Mouse (Mus musculus) lung, adult 2 months (tissue): ENCODE results near the gene Sorbs1.

ENCODE experiments used
- CTCF ChIP-seq: fragments of 200-500 bp; IDR thresholded peaks from 2 replicates; pipeline ENCODE4 v1.5.1; 2011; ENCODE audit warnings: mild to moderate bottlenecking, low read length, control low read depth; ENCODE audit not compliant: insufficient read depth
- POLR2A ChIP-seq: fragments of 200-500 bp; IDR thresholded peaks from 2 replicates; pipeline ENCODE4 v1.6.1; 2011; ENCODE audit warnings: low read depth, mild to moderate bottlenecking, control low read depth, low read length, borderline replicate concordance; ENCODE audit errors: extremely low read depth

DNA sequence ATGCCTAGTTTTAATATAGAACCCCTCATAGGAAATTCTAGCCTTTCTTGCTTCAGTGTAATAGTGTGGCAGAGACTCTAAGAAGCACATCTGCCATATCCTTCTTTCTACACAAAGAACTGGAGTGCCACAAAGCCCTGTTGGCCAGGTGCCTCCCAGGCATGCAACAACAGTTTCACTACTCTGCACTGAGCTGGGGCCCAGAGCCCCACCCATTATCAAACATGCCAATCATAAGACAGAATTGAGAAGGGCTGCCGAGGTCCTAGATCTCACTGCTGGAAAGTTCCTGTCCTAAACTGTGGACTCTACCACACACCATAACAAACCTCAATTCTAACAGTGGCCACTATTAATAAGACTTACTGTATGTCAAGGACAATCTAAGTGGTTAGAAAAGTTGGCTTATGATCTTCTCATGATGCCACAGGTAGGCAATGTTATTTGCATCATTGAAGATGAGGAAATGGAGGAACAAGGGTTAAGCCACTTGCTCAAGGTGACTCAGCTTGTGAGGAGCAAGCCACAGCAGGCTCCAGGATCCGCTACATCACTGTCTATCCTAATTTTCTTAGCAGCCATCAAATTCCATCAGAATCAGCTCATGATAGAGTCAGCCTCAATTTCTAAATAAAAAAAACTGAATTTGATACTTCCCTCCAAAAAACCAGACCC lies 257.1 kb downstream of the Sorbs1 start:
- TF ChIP-seq CTCF (no peak), POLR2A (no peak)
